Mouse (Mus musculus): ENCODE data around the gene Golm1.

DNA sequence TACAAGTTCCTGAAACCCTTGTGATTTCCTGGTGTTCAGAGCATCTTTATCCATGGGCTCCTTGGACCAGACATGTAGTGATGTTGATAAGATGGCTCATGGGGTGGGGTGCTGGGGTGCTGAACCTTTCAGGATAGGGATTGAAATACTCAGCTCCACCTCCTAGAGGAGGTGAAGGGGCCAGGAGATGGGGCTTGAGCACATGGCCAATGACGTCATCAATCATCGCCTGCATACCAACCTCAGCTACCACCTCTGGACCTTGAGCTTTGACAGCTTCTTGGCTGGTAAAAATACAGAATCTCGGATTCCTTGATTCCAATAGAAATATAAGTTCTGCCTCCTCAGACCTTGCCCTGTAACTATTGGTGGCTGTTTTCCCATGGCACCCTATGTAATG, 30.1 kb downstream of the Golm1 start:
- TF ChIP-seq CTCF (IDR thresholded peaks at IDR 0.05; ENCODE audit: insufficient read depth, low read depth, low read length) (no peak), POLR2A (IDR thresholded peaks at IDR 0.05; ENCODE audit: insufficient read depth, low read depth, low read length) (no peak)

All from olfactory bulb, adult 2 months (tissue).